Mouse (Mus musculus): ENCODE measurements around the gene Gm49369.
A peak's percentile ranks its signal among the peaks of the same experiment; 100 is the strongest.

Gm49369 gene

DNA sequence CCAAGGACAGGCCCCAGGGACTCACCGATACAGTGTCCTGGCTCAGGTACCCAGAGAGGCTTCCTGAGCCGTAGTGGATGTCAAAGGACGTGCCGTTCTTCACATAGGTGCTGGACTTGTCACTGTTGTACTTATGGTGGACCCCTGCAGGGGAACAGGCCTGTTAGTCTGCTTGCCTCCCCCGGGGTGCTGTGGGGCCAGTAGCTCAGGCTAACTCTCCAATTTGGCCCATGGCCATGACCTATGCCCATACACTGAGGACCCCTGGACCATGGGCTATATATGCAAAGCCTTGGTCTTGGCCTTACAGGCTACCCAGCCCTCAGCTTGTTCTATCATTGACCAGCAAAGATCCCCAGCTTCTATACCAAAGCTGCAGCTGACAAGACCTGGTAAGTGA, at the start of gene Gm49369:
Gene Gm49369, minus strand, starts transcription at position 101 of the 400 bp plus-strand sequence.
- no peak for TF ChIP-seq GATA4 (IDR thresholded peaks at IDR 0.05; ENCODE audit: insufficient replicate concordance, low read length)

DNA sequence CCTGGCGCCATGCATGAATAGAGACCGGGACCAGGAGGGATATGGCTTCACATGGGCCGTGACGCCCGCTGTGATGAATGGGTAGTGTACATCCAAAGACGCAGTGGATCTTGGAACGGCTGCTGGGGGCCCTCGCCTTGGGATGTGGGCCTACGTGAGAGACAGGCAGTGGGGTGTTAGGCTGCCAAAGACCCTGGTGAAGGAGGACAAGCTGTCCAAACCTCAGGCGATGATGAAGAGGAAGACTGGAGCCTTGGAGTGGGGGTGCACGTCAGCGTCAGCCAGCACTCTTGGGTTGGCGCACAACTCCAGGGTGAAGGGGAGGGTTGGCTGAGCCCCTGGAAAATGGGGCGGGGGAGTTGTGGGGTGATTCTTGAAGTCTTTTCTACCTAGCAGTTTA, 48.6 kb upstream of the Gm49369 start:
- no peak for TF ChIP-seq GATA4 (IDR thresholded peaks at IDR 0.05; ENCODE audit: insufficient replicate concordance, low read length)

DNA sequence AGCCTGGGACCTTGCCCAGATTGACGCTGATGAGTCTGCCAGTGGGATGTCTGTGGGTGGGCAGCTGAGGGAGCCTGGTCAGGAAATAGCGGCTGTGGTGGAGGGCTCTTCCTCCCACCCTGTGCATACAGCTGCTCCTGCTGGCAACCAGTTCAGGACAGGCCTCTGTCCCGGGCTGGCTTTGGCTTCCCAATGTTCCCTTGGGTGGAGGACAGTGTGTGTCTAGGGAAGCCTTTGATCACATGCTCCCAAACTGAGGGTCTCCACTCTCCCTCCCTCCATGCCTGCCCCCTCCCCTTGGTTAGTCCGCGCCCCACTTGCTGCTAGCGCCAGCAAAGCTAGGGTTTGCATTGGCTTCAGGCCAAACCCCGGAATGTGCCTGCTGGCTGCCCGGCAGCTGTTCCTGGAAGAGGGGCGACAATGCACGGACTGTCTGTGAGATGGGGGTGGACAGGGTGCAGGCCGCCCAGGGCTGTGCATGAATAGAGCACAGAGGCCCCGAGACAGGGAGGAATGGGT, 47.8 kb upstream of the Gm49369 start:
- TF ChIP-seq GATA4 (IDR thresholded peaks at IDR 0.05; ENCODE audit: insufficient replicate concordance, low read length), result no peak

DNA sequence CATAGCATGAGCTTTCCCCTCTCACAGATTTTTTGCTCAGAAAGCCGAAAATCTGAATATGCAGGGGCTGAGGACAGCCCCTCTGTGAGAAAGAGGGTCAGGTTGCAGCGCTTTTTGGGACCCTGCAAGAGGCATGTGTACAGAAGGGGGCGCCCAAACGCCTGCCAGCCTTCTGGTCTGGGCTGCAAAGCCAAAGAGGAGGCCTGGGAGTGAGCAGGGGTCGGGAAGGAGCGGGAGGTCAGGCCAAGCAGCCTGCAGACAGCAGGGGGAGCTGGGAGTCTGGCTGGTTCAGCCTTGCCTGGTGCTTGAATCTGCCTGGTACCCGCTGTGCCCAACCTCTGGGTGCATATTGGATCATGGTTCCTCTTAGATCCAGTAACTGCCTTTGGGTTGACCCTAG, 45.7 kb upstream of the Gm49369 start:
- TF ChIP-seq GATA4 (IDR thresholded peaks at IDR 0.05; ENCODE audit: insufficient replicate concordance, low read length), result no peak

DNA sequence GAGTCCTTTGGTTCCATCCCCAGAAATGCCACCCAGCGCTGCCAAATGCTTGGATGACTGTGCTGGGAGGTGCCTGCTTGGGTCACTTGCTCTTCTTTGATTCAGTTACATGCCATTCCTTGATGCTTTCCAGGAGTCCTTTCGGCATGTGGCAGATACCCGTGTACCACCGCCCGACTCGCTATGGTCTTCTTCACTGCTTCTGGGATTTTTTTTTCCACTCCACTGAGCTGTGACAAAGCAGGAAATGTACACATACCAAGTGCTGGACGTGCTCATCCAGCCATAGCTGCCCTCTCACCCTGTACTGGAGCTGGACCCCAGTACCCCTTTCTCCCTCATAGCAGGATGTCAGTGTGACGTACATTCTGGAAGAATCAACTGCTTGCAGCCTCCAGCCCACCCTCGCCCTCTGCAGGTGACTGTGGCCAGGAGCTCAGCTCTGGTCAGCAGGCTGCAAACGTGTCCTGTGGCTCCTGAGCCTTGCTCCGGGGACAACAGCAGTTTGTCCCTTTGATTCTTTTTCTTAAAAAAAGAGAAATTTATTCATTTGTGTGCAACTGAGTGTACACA, 43.3 kb upstream of the Gm49369 start:
- no peak for TF ChIP-seq GATA4 (IDR thresholded peaks at IDR 0.05; ENCODE audit: insufficient replicate concordance, low read length)

DNA sequence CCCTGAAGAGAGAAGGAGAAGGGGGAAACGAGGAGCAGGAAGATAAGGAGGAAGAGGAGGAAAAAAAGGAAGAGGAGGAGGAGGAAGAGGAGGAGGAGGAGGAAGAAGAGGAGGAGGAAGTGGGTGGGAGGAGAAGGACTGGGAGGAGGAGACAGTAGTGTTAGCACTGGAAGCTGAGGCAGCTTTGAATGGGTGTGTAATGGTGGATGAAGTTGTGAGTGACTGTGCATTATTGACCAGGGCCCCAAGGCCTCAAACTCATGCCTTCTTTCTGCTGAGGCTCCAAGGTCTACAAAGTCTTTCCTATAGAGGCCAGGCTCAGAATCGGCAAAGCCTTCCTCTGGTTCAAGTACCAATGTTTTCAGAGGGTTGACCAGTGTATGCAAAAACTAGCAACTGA, 39.4 kb upstream of the Gm49369 start:
- no peak for TF ChIP-seq GATA4 (IDR thresholded peaks at IDR 0.05; ENCODE audit: insufficient replicate concordance, low read length)

DNA sequence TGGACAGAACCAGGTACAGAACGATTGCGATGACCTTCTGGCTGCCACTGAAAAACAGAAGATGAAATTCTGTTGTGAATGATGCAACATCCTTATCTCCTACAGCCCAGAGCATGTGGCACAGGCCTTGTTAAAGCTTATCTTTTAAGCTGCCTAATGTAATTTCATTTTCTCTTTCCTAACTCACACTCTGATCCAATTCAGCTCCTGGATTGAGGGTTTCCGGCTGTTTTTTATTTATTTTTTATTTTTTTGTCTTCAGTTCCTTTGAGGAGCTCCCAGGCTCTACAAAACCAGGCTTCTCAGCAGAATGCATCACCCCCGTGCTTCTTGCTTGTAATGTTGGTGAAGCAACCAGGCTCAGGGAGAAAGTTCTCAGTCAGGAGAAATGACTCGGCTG, 37.4 kb upstream of the Gm49369 start:
- peak; percentile 59; the same call in 1 of the 2 replicates for TF ChIP-seq GATA4 (IDR thresholded peaks at IDR 0.05; ENCODE audit: insufficient replicate concordance, low read length)

DNA sequence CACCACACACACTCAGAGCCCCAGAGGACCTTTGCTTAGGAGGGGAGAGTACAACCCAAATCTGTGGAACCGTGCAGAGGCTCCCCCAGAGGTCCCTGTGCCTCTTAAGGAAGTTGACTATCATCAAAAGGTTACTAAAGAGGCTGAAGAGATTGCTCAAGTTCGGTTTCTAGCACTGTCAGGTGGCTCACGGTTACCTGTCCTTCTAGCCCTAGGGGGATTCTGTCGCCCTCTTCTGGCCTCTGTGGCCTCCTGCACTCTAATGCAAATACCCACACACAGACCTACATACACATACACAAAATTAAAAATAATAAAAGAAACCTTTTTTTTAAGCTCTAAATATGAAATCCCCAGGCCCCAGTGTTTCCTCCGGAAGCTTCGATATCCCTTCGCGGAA, 36.2 kb upstream of the Gm49369 start:
- TF ChIP-seq GATA4 (IDR thresholded peaks at IDR 0.05; ENCODE audit: insufficient replicate concordance, low read length), result no peak

DNA sequence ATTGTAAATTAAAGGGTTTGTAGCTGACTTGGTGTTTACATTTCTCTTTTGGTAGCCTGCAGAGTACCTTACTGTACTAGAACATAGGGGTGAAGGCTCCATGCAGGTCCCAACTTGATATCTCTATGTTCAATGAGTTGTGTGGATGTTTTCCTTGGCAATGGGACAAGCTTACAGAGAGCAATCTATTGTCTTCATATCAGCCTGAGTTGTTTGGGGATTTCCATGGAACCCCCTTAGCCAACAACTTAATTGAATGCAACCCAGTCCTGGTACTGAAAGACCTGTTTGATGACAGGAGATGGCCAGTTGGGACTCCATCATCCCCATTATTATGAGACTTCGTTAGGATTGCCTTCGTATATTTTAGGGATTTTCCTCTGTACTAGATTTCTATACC, 35.6 kb upstream of the Gm49369 start:
- TF ChIP-seq GATA4 (IDR thresholded peaks at IDR 0.05; ENCODE audit: insufficient replicate concordance, low read length), result no peak

DNA sequence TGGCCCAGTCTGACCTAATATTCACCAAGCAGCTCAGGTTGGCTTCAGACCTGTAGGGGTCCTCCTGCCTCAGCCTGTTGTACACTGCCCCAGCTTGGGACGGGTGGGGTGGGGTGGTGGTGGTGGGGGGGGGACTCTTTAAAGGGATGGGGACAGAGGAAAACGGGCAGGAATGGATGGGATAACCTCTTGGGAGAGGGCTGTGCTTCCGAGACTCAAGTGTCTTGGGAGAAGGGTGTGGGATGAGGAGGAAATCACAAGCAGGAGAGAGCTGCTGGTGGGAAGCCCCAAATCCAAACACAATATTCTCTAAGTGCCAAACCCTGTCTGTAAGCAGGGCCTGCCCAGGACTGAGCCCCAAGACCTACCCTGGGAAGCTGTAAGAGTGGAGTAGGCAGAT, 33.8 kb upstream of the Gm49369 start:
- no peak for TF ChIP-seq GATA4 (IDR thresholded peaks at IDR 0.05; ENCODE audit: insufficient replicate concordance, low read length)

DNA sequence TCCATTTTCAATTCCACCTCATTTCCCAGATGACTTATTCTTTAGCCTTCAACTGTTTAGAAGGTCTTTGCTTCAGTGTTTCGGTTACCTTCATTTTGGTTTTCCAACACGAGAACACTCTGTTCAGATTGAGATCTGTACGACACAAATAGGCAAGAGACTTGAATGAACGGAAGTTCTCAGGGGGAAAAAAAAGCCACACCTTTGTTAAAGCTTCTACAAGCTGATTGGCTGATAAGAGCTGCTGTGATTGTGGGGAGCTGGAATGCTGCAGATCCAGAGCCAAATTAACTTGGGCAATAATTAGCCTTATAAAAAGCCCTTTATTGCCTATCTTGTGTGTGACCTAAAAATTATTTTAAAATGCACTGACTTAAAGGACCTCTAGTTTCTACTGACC, 32.8 kb upstream of the Gm49369 start:
- no peak for TF ChIP-seq GATA4 (IDR thresholded peaks at IDR 0.05; ENCODE audit: insufficient replicate concordance, low read length)

DNA sequence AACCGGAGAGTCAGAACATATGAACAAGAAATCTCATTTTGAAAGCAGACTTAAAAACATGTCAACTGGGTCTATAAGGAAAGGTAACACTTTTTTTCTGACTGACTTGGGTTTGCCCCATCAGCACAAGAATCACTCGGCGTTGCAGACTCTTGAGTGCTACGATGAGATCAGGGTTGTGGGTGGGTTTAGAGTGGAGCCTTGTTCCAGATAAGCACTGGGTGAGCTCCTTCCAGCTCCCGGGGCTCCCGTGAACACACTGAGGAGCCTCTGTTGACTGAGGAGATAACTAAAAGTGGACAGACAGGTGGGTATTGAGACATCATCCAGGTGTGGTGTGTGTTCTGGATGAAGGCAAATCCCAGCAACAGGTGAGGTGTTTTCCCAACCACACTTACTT, 30.8 kb upstream of the Gm49369 start:
- TF ChIP-seq GATA4 (IDR thresholded peaks at IDR 0.05; ENCODE audit: insufficient replicate concordance, low read length), result no peak

DNA sequence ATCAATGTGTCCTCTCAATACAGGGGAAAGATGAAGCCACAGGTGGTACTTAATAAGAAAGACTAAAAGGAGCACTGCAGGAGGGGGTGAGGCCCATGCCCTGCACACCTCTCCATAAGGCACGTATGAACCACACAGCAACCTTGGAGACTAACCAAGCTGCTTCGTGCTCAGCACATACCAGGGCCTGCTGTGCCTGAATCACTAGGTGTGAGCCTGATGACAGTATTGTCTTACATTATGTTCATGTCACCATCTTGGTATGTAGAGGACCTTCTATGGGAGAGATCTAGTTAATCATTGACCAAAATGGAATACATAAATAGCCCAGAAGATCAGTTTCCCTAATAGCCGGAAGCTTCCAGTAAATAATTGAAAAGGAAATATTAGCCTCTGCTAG, 27.1 kb upstream of the Gm49369 start:
- no peak for TF ChIP-seq GATA4 (IDR thresholded peaks at IDR 0.05; ENCODE audit: insufficient replicate concordance, low read length)

DNA sequence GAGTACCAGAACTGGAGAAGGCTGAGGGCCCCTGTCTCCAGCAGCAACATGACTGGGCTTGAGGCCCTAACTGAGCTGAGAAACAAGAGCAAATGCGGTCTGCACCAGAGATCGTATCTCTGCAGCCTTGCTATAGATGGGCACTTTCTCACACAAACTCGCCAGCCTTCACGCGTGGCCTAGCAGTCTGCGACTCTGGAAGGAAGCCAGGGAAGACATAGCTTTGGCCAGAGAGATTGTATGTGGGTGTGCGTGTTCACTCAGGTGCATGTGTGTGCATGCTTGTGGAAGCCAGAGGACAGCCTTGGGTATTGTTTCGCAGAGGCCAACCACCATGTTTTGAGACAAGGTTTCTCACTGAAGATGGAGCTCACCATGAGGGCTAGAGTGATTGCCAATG, 26.2 kb upstream of the Gm49369 start:
- TF ChIP-seq GATA4 (IDR thresholded peaks at IDR 0.05; ENCODE audit: insufficient replicate concordance, low read length), result no peak

DNA sequence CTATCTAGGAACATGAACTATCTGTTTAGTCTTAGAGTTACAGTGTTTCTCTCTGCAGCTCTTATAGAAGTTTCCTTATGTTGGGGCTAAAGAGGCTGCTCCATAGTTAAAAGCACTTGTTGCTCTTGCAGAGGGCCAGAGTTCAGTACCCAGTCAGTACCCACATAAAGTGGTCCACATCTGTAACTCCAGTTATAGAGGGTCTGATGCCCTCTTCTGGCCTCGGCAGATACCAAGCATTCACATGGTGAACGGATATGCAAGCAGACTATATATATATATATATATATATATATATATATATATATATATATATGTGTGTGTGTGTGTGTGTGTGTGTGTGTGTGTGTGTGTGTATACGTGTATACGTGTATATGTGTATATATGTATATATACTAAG, 25.5 kb upstream of the Gm49369 start:
- TF ChIP-seq GATA4 (IDR thresholded peaks at IDR 0.05; ENCODE audit: insufficient replicate concordance, low read length), result no peak

DNA sequence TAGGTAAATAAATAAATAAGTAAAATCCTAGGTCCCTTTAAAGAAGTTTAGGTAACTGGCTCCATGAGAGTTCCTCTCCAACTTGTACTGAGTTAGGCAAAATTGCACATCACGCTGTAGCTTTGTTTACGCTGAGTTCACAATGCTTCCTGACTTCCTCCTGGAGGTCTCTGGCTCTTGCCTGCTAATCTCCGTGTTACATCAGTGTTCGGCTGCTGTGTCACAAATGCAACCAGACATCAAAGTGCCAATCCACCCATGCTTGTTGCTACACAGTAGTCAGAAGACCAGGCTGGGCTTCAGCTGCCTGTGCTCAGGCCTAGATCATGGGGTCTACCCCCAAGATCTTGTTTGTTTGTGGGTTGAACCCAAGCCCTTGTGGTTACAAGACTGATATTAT, 21.1 kb upstream of the Gm49369 start:
- TF ChIP-seq GATA4 (IDR thresholded peaks at IDR 0.05; ENCODE audit: insufficient replicate concordance, low read length), result no peak

DNA sequence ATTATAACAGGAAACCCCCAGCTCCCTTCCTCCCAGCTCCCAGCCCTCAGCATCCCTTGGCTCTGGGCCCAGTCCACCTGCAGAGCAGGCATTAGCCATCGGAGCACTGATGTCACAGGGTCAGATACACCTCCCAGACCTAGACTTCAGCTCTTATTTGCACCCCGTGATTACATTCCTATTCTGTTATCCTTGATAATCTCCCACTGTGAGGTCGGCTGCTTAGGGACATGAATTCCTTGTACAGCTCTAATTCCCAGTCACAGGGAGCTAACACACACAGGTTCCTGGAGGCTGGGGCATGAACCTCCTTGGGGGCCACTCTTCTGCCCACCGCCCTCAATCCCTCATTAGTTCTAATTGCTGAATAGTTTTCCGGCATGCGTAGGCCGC, 18.3 kb upstream of the Gm49369 start:
- TF ChIP-seq GATA4 (IDR thresholded peaks at IDR 0.05; ENCODE audit: insufficient replicate concordance, low read length), result no peak; the same call in 1 of the 2 replicates

Measured in liver, adult (tissue).